Mouse (Mus musculus) ES-Bruce4 (cell line): ENCODE data around the gene Aoc3. TPM values are rescaled to one million over a fixed set of nuclear protein-coding genes. Genes with fewer than 3 reads are reported as not detected.

ENCODE experiments used
- H3K27ac ChIP-seq: 2 replicates; pipeline ENCODE4 v1.5.1; 2012; ENCODE audit warnings: low read length, inconsistent platforms; ENCODE audit not compliant: insufficient read depth
- H3K27me3 ChIP-seq: 2 replicates; pipeline ENCODE4 v1.6.1; 2012; ENCODE audit warnings: mild to moderate bottlenecking, low read length, inconsistent platforms; ENCODE audit not compliant: control insufficient read depth, poor library complexity, insufficient read depth, severe bottlenecking
- H3K36me3 ChIP-seq: 2 replicates; pipeline ENCODE4 v1.6.1; 2012; ENCODE audit warnings: inconsistent platforms, mild to moderate bottlenecking, low read length, moderate library complexity; ENCODE audit not compliant: control insufficient read depth, poor library complexity, insufficient read depth, severe bottlenecking
- H3K4me1 ChIP-seq: one replicate; pipeline ENCODE4 v1.8.1; 2011; ENCODE audit warnings: low read length; ENCODE audit not compliant: control insufficient read depth, insufficient read depth
- H3K4me3 ChIP-seq: 2 replicates; pipeline ENCODE4 v1.5.1; 2011; ENCODE audit warnings: low read depth, mild to moderate bottlenecking, low read length
- H3K9ac ChIP-seq: 2 replicates; pipeline ENCODE4 v1.6.1; 2012; ENCODE audit warnings: low read depth, mild to moderate bottlenecking, inconsistent platforms; ENCODE audit not compliant: poor library complexity, severe bottlenecking
- H3K9me3 ChIP-seq: replicated peaks from 2 replicates; pipeline ENCODE4 v1.6.1; 2012; ENCODE audit warnings: mild to moderate bottlenecking, low read length, inconsistent platforms; ENCODE audit not compliant: control insufficient read depth, poor library complexity, insufficient read depth, severe bottlenecking
- CTCF ChIP-seq: IDR thresholded peaks from one replicate; pipeline ENCODE4 v1.8.1; 2011; ENCODE audit warnings: low read depth, low read length
- EP300 ChIP-seq: IDR thresholded peaks from 2 replicates; pipeline ENCODE4 v1.6.1; 2011; ENCODE audit warnings: low read depth, low read length; ENCODE audit not compliant: insufficient read depth
- POLR2A ChIP-seq: IDR thresholded peaks from one replicate; pipeline ENCODE4 v1.8.1; 2011; ENCODE audit warnings: low read length; ENCODE audit not compliant: insufficient read depth
- polyA plus RNA-seq: library from polyadenylated mRNA; stranded (reverse); fragments of >200 nt; gene quantifications from 2 replicates; pipeline ENCODE4 v1.2.4, GENCODE M21; 2011; ENCODE audit warnings: low read depth; ENCODE audit not compliant: missing spikeins, insufficient read depth, insufficient read length

Aoc3 gene
- polyA plus RNA-seq, 1 experiment = 0.84 TPM

DNA sequence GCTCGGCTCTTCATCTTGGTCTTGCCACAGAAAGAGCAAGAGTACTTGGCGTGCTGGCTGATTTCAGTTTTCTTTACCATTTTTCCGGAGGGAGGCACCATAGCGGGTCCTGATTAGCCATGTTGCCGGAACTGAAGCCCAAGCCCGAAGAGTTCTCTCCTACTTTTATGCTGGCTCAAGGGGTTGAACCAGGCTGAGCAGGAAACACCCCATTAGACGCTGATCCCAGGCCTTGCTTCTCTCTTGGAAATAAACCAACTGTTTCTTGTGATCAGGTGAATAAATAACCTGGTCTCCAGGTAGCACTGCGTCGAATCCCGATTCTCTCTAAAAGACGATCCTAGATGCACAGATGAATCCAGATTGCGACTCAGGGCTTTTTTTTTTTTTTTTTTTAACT is 23.0 kb downstream of the Aoc3 start:
- no peaks in the 10 kb centered on the region for H3K27me3 ChIP-seq
- no peak overlapping the region for H3K9ac ChIP-seq
- no peak overlapping the region for H3K27ac ChIP-seq
- no peaks in the 10 kb centered on the region for H3K9me3 ChIP-seq
- no peak overlapping the region for H3K4me3 ChIP-seq
- H3K36me3 ChIP-seq = no peaks in the 10 kb centered on the region
- H3K4me1 ChIP-seq = peaks cover 2% of the 10 kb centered on the region
- TF ChIP-seq POLR2A (no peak), CTCF (no peak), EP300 (no peak)

GRCm38 (mm10) chr11:101354438-101355010 is 24.1 kb downstream of the Aoc3 start:
- no peaks in the 10 kb centered on the region for H3K36me3 ChIP-seq
- H3K4me3 ChIP-seq = no peak overlapping the region
- H3K9me3 ChIP-seq = no peaks in the 10 kb centered on the region
- TF ChIP-seq POLR2A (no peak), CTCF (no peak), EP300 (no peak)
- H3K9ac ChIP-seq = no peak overlapping the region
- H3K27me3 ChIP-seq = no peaks in the 10 kb centered on the region
- no peak overlapping the region for H3K27ac ChIP-seq
- H3K4me1 ChIP-seq = peaks cover 2% of the 10 kb centered on the region

- no peak overlapping the region for H3K4me3 ChIP-seq
- H3K27me3 ChIP-seq = no peaks in the 10 kb centered on the region
- no peak overlapping the region for H3K27ac ChIP-seq
- peaks cover 2% of the 10 kb centered on the region for H3K4me1 ChIP-seq
- TF ChIP-seq EP300 (no peak), CTCF (no peak), POLR2A (no peak)
- H3K36me3 ChIP-seq = no peaks in the 10 kb centered on the region
- H3K9ac ChIP-seq = no peak overlapping the region
- no peaks in the 10 kb centered on the region for H3K9me3 ChIP-seq
Observed at GRCm38 (mm10) chr11:101355916-101356315, 25.5 kb downstream of the Aoc3 start.

DNA sequence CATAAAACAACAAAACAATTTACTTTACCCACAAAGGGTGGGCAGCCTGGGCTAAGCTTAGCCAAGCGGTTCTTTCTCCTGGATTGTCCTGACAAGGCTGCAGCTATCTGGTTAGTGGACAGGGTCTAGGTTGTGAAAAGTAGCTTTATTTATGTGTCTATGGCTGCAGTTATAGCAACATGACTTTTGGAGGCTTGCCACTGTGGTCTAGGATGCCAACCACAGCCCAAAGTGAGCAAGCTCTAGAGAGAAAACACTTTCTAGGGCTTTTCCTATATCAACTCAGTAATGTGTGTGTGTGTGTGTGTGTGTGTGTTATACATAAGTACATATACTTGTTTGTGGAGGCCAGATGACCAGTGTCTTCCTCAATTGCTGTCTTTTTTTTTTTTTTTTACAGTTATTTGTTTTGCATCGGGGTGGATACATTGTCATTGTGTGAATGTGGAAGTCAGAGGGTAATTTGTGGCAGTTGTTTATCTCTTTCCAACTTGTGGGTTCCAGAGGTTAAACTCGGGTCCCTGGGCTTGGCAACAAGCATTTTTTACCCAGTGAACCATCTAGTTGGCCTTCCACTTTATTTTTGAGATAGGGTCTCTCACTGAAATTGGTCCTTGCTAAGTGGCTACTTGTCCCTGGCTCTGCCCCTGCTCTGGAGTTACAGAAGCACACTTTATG is 27.2 kb downstream of the Aoc3 start:
- no peaks in the 10 kb centered on the region for H3K9me3 ChIP-seq
- no peak overlapping the region for H3K27ac ChIP-seq
- peaks cover under 1% of the 10 kb centered on the region for H3K4me1 ChIP-seq
- H3K4me3 ChIP-seq = no peak overlapping the region
- TF ChIP-seq CTCF (no peak), EP300 (no peak), POLR2A (no peak)
- H3K36me3 ChIP-seq = no peaks in the 10 kb centered on the region
- H3K9ac ChIP-seq = no peak overlapping the region
- H3K27me3 ChIP-seq = no peaks in the 10 kb centered on the region

DNA sequence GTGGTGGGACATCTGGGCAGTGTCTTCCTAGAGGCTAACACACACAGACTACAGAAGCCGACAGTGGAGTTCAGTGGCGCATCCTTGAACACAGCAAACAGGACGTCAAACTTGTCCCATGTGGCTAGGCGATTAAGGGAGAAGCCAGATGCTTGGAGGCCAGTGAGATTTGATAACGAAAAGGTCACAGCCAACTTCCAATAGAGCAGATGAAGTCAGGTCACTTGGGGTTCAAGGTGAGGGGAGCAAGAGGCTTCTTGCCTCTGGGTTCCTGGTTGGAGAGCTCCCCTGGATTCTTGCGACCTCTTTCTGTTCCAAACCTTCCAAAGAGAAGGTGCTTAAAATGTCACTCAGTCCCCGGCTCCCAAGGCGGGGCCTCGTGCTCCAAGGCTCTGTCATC is 29.4 kb downstream of the Aoc3 start:
- Histone ChIP-seq H3K4me3 (no peak overlapping the region), H3K4me1 (no peaks in the 10 kb centered on the region), H3K9ac (no peak overlapping the region), H3K27ac (no peak overlapping the region), H3K9me3 (no peaks in the 10 kb centered on the region), H3K36me3 (no peaks in the 10 kb centered on the region), H3K27me3 (no peaks in the 10 kb centered on the region)
- TF ChIP-seq EP300 = no peak
- TF ChIP-seq POLR2A = no peak
- no peak for TF ChIP-seq CTCF

GRCm38 (mm10) chr11:101360651-101361113 is 30.3 kb downstream of the Aoc3 start:
- Histone ChIP-seq H3K27ac (no peak overlapping the region), H3K9me3 (no peaks in the 10 kb centered on the region), H3K4me3 (no peak overlapping the region), H3K36me3 (no peaks in the 10 kb centered on the region), H3K4me1 (no peaks in the 10 kb centered on the region), H3K27me3 (no peaks in the 10 kb centered on the region), H3K9ac (no peak overlapping the region)
- TF ChIP-seq CTCF (no peak), EP300 (no peak), POLR2A (no peak)
